Mouse (Mus musculus): ENCODE data around the gene Ttc30a1.
A peak's percentile ranks its signal among the peaks of the same experiment; 100 is the strongest.
"Not testable (repeated sequence)": the region's sequence is repeated elsewhere in the genome, so short reads cannot be mapped to it uniquely, and the experiment has no call there.

Gene Ttc30a1

GRCm38 (mm10) chr2:75982626-75983025 is 859 bp upstream of the Ttc30a1 start:
- peak in 1 of 2 experiments; percentile 26 for DNase-seq

GRCm38 (mm10) chr2:75980933-75981439 is 781 bp downstream of the Ttc30a1 start:
- DNase-seq: peak; percentile 37 to 50

GRCm38 (mm10) chr2:75977752-75978368 is 3.9 kb downstream of the Ttc30a1 start, which contains the start of gene Ttc30a2:
Gene Ttc30a2, minus strand, starts transcription at chr2:75978170.
- peak; percentile 43 to 54 for DNase-seq

GRCm38 (mm10) chr2:75976070-75976469 is 5.7 kb downstream of the Ttc30a1 start:
- not testable (repeated sequence) for DNase-seq

- DNase-seq: peak; percentile 37 to 44
These were observed 7.6 kb downstream of the Ttc30a1 start for GRCm38 (mm10) chr2:75974131-75974530.

GRCm38 (mm10) chr2:75964972-75965371 is 16.8 kb downstream of the Ttc30a1 start:
- DNase-seq: peak; percentile 88 to 89

GRCm38 (mm10) chr2:75964512-75964911 is 17.3 kb downstream of the Ttc30a1 start:
- peak; percentile 85 to 89 for DNase-seq

GRCm38 (mm10) chr2:75964051-75964450 is 17.7 kb downstream of the Ttc30a1 start:
- DNase-seq: no peak

- no peak for DNase-seq
These were observed 18.4 kb downstream of the Ttc30a1 start for GRCm38 (mm10) chr2:75963211-75963840.

- peak; percentile 65 to 76 for DNase-seq
These were observed 21.1 kb downstream of the Ttc30a1 start for GRCm38 (mm10) chr2:75960366-75961330.

GRCm38 (mm10) chr2:75959850-75960365 is 21.9 kb downstream of the Ttc30a1 start:
- peak; percentile 88 to 95 for DNase-seq

GRCm38 (mm10) chr2:75959183-75959849 is 22.5 kb downstream of the Ttc30a1 start:
- DNase-seq: peak; percentile 75 to 81

GRCm38 (mm10) chr2:75955709-75956108 is 26.1 kb downstream of the Ttc30a1 start:
- peak in 1 of 2 experiments; percentile 18 for DNase-seq

- DNase-seq: peak; percentile 73 to 83
These were observed 28.4 kb downstream of the Ttc30a1 start for GRCm38 (mm10) chr2:75953320-75953719.

- no peak for DNase-seq
These were observed 31.1 kb downstream of the Ttc30a1 start for GRCm38 (mm10) chr2:75950685-75951084.

- peak; percentile 89 to 92 for DNase-seq
These were observed 43.4 kb downstream of the Ttc30a1 start, which contains the start of gene Ttc30b for GRCm38 (mm10) chr2:75938117-75939063. Gene Ttc30b, minus strand, starts transcription at chr2:75938585.

- peak; percentile 79 to 82 for DNase-seq
These were observed 44.1 kb downstream of the Ttc30a1 start for GRCm38 (mm10) chr2:75937520-75938116.

- not testable (repeated sequence) for DNase-seq
These were observed 45.1 kb downstream of the Ttc30a1 start for GRCm38 (mm10) chr2:75936685-75937084.

GRCm38 (mm10) chr2:75933541-75933940 is 48.2 kb downstream of the Ttc30a1 start:
- no peak for DNase-seq

GRCm38 (mm10) chr2:75930941-75931340 is 50.8 kb downstream of the Ttc30a1 start:
- no peak for DNase-seq

Measured in cerebellum, postnatal 10 days (tissue).